Mouse (Mus musculus) intestine, postnatal 0 days (tissue): ENCODE data around the gene Cntn5. TPM values are rescaled to one million over a fixed set of nuclear protein-coding genes. Genes with fewer than 3 reads are reported as not detected.

Experiments used
- ATAC-seq: fragments of 200-750 bp; cut with Nextera tagmentation; 2 replicates; pipeline ENCODE4 v1.8.0; 2017; ENCODE audit warnings: mild to moderate bottlenecking, moderate TSS enrichment, moderate library complexity
- H3K27ac ChIP-seq: fragments of 300-500 bp; sonication (generic); 2 replicates; pipeline ENCODE4 v1.5.1; 2014; ENCODE audit warnings: mild to moderate bottlenecking, low read depth, low read length, moderate library complexity
- H3K27me3 ChIP-seq: fragments of 300-500 bp; sonication (generic); replicated peaks from 2 replicates; pipeline ENCODE4 v1.6.1; 2014; ENCODE audit warnings: low read length, mixed read lengths; ENCODE audit not compliant: control insufficient read depth, insufficient read depth
- H3K36me3 ChIP-seq: fragments of 300-500 bp; sonication (generic); 2 replicates; pipeline ENCODE4 v1.6.1; 2014; ENCODE audit warnings: mild to moderate bottlenecking, moderate library complexity; ENCODE audit not compliant: control insufficient read depth, insufficient read depth
- H3K4me1 ChIP-seq: fragments of 300-500 bp; sonication (generic); replicated peaks from 2 replicates; pipeline ENCODE4 v1.6.1; 2014; ENCODE audit warnings: antibody characterized with exemption, low read length, mixed read lengths; ENCODE audit not compliant: control insufficient read depth, insufficient read depth
- H3K4me2 ChIP-seq: fragments of 300-500 bp; sonication (generic); replicated peaks from 2 replicates; pipeline ENCODE4 v1.6.1; 2014; ENCODE audit warnings: low read depth, mild to moderate bottlenecking, moderate library complexity
- H3K4me3 ChIP-seq: fragments of 300-500 bp; sonication (generic); 2 replicates; pipeline ENCODE4 v1.5.1; 2014; ENCODE audit warnings: low read depth, low read length
- H3K9ac ChIP-seq: fragments of 300-500 bp; sonication (generic); 2 replicates; pipeline ENCODE4 v1.6.1; 2014; ENCODE audit warnings: mild to moderate bottlenecking, low read depth, low read length
- H3K9me3 ChIP-seq: fragments of 300-500 bp; sonication (generic); 2 replicates; pipeline ENCODE4 v1.6.1; 2016; ENCODE audit warnings: mixed run types; ENCODE audit not compliant: control insufficient read depth
- CTCF ChIP-seq: sonication (generic); IDR thresholded peaks from 2 replicates; pipeline ENCODE4 v1.5.1; 2016; ENCODE audit warnings: low read depth, mild to moderate bottlenecking, control low read depth, antibody characterized with exemption, moderate library complexity
- WGBS: fragments of 180-500 bp; shearing (Covaris S2); extraction: QIAGEN DNeasy Blood & Tissue Kit; methylation state at CpG from one replicate; pipeline ENCODE4 v1.1.7; 2014; 5-methylcytosine and 5-hydroxymethylcytosine counted together
- polyA plus RNA-seq: library from polyadenylated mRNA; unstranded; fragments of >200 nt; fragmentation: Nextera tagmentation; extraction: Ambion mirVana; gene quantifications from 2 replicates; pipeline ENCODE4 v1.2.1, GENCODE M21; 2015

Gene Cntn5
- polyA plus RNA-seq, 1 experiment from 2014 or later = 0.87 TPM

DNA sequence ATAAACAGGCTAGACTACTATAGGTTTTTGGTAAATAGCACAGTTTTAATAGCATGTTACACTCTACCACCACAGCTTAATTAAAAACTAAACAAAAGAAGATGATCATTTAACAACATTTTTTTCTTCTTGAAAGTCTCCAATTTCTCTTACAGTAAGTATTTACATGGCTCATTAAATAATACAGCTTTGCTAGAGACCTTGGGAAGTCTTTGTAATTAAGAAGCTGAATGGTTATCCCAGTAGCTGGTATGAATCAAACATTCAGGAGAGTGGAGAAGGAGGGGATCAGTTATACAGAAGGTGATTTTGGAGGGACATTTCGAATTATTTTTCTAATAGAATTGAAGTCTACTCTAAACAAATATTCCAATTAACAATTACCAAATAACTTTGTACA lies 1186.4 kb downstream of the Cntn5 start:
- TF ChIP-seq CTCF = no peak
- 75% methylated on average over 1 of the region's 1 CpGs for WGBS
- no peak for ATAC-seq

DNA sequence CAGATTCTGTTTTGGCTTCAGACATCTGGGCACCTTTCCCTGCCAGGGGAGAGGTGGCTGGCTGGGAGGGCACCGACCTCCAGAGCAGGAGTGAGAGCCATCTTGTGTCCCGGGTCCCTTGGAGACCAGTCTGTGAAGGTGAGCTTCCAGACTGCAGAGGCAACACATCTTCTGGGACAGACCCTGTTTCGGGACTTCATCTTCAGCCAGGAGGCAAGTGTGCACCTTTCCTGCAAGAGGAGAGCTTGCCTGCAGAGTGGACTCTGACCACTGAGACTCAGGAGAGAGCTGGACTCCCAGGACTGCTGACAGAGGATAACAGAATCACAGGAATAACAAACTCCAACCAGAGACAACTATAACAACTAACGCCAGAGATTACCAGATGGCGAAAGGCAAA lies 1195.9 kb downstream of the Cntn5 start:
- H3K4me2 ChIP-seq = no peak overlapping the region
- TF ChIP-seq CTCF = no peak
- ATAC-seq = no peak
- H3K27ac ChIP-seq = no peak overlapping the region
- no peaks in the 10 kb centered on the region for H3K4me1 ChIP-seq
- H3K4me3 ChIP-seq = no peak overlapping the region
- WGBS = 88% methylated on average over 5 of the region's 5 CpGs
- no peaks in the 10 kb centered on the region for H3K27me3 ChIP-seq
- H3K9me3 ChIP-seq = no peaks in the 10 kb centered on the region
- no peaks in the 10 kb centered on the region for H3K36me3 ChIP-seq
- no peak overlapping the region for H3K9ac ChIP-seq

More for the DNA sequence above, 1186.4 kb downstream of the Cntn5 start:
- no peak overlapping the region for H3K4me3 ChIP-seq
- no peaks in the 10 kb centered on the region for H3K27me3 ChIP-seq
- H3K4me1 ChIP-seq = no peaks in the 10 kb centered on the region
- no peaks in the 10 kb centered on the region for H3K36me3 ChIP-seq
- no peak overlapping the region for H3K4me2 ChIP-seq
- no peaks in the 10 kb centered on the region for H3K9me3 ChIP-seq
- H3K27ac ChIP-seq = no peak overlapping the region
- no peak overlapping the region for H3K9ac ChIP-seq

DNA sequence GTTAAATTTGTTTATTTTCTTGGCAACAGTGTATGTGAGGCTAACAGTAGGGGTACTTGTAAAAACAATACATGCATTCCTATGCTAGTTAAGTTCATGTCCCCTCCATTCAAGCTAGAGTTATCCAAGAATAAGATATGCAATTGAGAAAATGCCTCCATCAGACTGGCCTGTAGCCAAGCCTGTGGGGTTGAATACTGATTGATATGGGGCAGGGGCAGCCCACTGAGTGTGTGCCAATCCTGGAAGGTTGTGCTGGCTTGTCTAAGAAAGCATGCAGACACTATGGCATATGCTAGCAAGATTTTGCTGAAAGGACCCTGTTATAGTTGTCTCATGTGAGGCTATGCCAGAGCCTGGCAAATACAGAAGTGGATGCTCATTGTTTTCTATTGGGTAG lies 1196.8 kb downstream of the Cntn5 start:
- Histone ChIP-seq H3K4me1 (no peaks in the 10 kb centered on the region), H3K36me3 (no peaks in the 10 kb centered on the region), H3K27ac (no peak overlapping the region), H3K9me3 (no peaks in the 10 kb centered on the region), H3K4me3 (no peak overlapping the region), H3K9ac (no peak overlapping the region), H3K4me2 (no peak overlapping the region), H3K27me3 (no peaks in the 10 kb centered on the region)
- ATAC-seq = no peak
- TF ChIP-seq CTCF = no peak

- no peaks in the 10 kb centered on the region for H3K36me3 ChIP-seq
- 84% methylated on average over 1 of the region's 1 CpGs for WGBS
- H3K4me2 ChIP-seq = no peak overlapping the region
- no peak for TF ChIP-seq CTCF
- no peak for ATAC-seq
- no peak overlapping the region for H3K4me3 ChIP-seq
- no peak overlapping the region for H3K27ac ChIP-seq
- H3K9ac ChIP-seq = no peak overlapping the region
- no peaks in the 10 kb centered on the region for H3K9me3 ChIP-seq
- H3K4me1 ChIP-seq = no peaks in the 10 kb centered on the region
- no peaks in the 10 kb centered on the region for H3K27me3 ChIP-seq
Observed at GRCm38 (mm10) chr9:9705180-9705579, 1199.4 kb downstream of the Cntn5 start.

DNA sequence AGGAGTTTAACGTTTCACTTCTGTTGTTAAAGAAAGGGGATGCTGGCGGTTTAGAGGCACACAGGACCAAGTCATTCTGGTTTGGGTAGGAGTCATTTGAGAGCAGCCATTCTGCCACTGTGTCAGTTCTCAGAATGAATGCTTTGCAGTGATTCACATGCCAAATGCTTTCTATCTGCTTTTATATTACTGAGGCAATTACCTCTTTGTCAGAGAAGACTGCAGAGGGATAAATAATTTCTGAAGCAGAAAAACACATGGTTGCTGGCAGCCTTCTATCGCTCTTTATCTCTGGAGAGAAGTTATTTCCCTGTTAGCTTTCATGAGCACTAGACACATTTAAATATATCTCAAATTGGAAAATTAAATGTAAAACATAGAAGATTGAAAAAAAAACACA lies 1207.9 kb downstream of the Cntn5 start:
- Histone ChIP-seq H3K27ac (no peak overlapping the region), H3K4me1 (no peaks in the 10 kb centered on the region), H3K36me3 (no peaks in the 10 kb centered on the region), H3K9ac (no peak overlapping the region), H3K4me2 (no peak overlapping the region), H3K27me3 (no peaks in the 10 kb centered on the region), H3K4me3 (no peak overlapping the region), H3K9me3 (no peaks in the 10 kb centered on the region)
- WGBS = 79% methylated on average over 3 of the region's 3 CpGs
- no peak for ATAC-seq
- no peak for TF ChIP-seq CTCF

GRCm38 (mm10) chr9:9682348-9682884 lies 1222.2 kb downstream of the Cntn5 start:
- no peaks in the 10 kb centered on the region for H3K36me3 ChIP-seq
- ATAC-seq = no peak
- H3K4me3 ChIP-seq = no peak overlapping the region
- H3K9ac ChIP-seq = no peak overlapping the region
- 66% methylated on average over 5 of the region's 5 CpGs for whole genome bisulfite sequencing
- no peaks in the 10 kb centered on the region for H3K4me1 ChIP-seq
- H3K4me2 ChIP-seq = no peak overlapping the region
- H3K27me3 ChIP-seq = no peaks in the 10 kb centered on the region
- H3K9me3 ChIP-seq = no peaks in the 10 kb centered on the region
- H3K27ac ChIP-seq = no peak overlapping the region
- no peak for TF ChIP-seq CTCF

GRCm38 (mm10) chr9:9676078-9676477 lies 1228.5 kb downstream of the Cntn5 start:
- H3K4me1 ChIP-seq = no peaks in the 10 kb centered on the region
- TF ChIP-seq CTCF = no peak
- no peak overlapping the region for H3K4me3 ChIP-seq
- no peaks in the 10 kb centered on the region for H3K9me3 ChIP-seq
- 75% methylated on average over 4 of the region's 4 CpGs for WGBS
- no peak overlapping the region for H3K27ac ChIP-seq
- no peaks in the 10 kb centered on the region for H3K36me3 ChIP-seq
- no peaks in the 10 kb centered on the region for H3K27me3 ChIP-seq
- no peak for ATAC-seq
- H3K4me2 ChIP-seq = no peak overlapping the region
- no peak overlapping the region for H3K9ac ChIP-seq
